Mouse (Mus musculus): Measurements from ENCODE around the gene Dyrk1a. TPM values are rescaled to one million over a fixed set of nuclear protein-coding genes. Genes with fewer than 3 reads are reported as not detected.

Gene Dyrk1a
- total RNA-seq (2012; rRNA removed): 32.4 and 36.1 TPM in 2 replicates
- total RNA-seq (2014; rRNA removed): 39.2 and 40.4 TPM in 2 replicates
- 42.9 and 53.7 TPM in 2 replicates for polyA plus RNA-seq (2012; ENCODE audit: insufficient read length, low read depth)

- H3K4me3 ChIP-seq (replicated peaks in 1 of 3; ENCODE audit: low read depth in 2 of 3, low read length in 2 of 3, poor library complexity in 1 of 3): peak within 1 kb of the TSS; percentile 84 to 88 (median 86)
- in situ Hi-C loops (cut with MboI; ENCODE audit: low pct_ligation_motif_present, low pct_unique_long_range_greater_than_20kb, low sequenced_read_pairs): no loop called here
- peak; percentile 100 for DNase-seq (ENCODE audit: extremely low read depth)
- no peaks in the 10 kb centered on the region for H3K9me3 ChIP-seq (replicated peaks; ENCODE audit: low read length)
- TF ChIP-seq E2F4 (IDR thresholded peaks at IDR 0.05; ENCODE audit: insufficient replicate concordance, low read depth, low read length) (peak; percentile 77; the same call in 1 of the 2 replicates), BHLHE40 (IDR thresholded peaks at IDR 0.05; ENCODE audit: low read depth, low read length) (peak; percentile 99), KAT2A (IDR thresholded peaks at IDR 0.05; ENCODE audit: insufficient replicate concordance, low read length) (0 out of 2 replicates have a peak, but pooled peaks have one; percentile 42), CHD1 (IDR thresholded peaks at IDR 0.05; ENCODE audit: low read depth, low read length) (no peak), MAX (IDR thresholded peaks at IDR 0.05; ENCODE audit: low read length) (peak; percentile 90; the same call in 1 of the 2 replicates), ZMIZ1 (IDR thresholded peaks at IDR 0.05; ENCODE audit: low read depth, low read length) (peak; percentile 72), RAD21 (IDR thresholded peaks at IDR 0.05; ENCODE audit: low read depth, low read length) (no peak; the same call in 1 of the 2 replicates), ETS1 (conservative IDR thresholded peaks at IDR 0.05; ENCODE audit: low read depth, low read length) (peak; percentile 88), MEF2A (IDR thresholded peaks at IDR 0.05; ENCODE audit: borderline replicate concordance, low read depth, low read length) (peak; percentile 93), USF2 (conservative IDR thresholded peaks at IDR 0.05; ENCODE audit: low read depth, low read length) (peak; percentile 93), NRF1 (IDR thresholded peaks at IDR 0.05; ENCODE audit: low read depth, low read length) (peak; percentile 63), CTCF (conservative IDR thresholded peaks at IDR 0.05 in 1 of 2, IDR thresholded peaks at IDR 0.05 in 1 of 2; ENCODE audit: low read depth in 2 of 2, low read length in 2 of 2) (peak in 1 of 2 experiments; percentile 5; a peak in 1 of 4 replicates), USF1 (IDR thresholded peaks at IDR 0.05; ENCODE audit: low read depth, low read length) (peak; percentile 99), TCF12 (IDR thresholded peaks at IDR 0.05; ENCODE audit: low read depth, low read length) (peak; percentile 61), POLR2AphosphoS2 (IDR thresholded peaks at IDR 0.05; ENCODE audit: low read depth, low read length) (no peak), MYC (IDR thresholded peaks at IDR 0.05; ENCODE audit: low read depth, low read length) (no peak), TBP (conservative IDR thresholded peaks at IDR 0.05; ENCODE audit: low read depth, low read length) (0 out of 2 replicates have a peak, but pooled peaks have one; percentile 42), IRF4 (IDR thresholded peaks at IDR 0.05; ENCODE audit: low read depth, low read length) (peak; percentile 73; the same call in 1 of the 2 replicates), UBTF (IDR thresholded peaks at IDR 0.05; ENCODE audit: low read depth, low read length) (peak; percentile 90), HCFC1 (IDR thresholded peaks at IDR 0.05; ENCODE audit: low read depth, low read length) (no peak; the same call in none of the 2 replicates), ZNF384 (IDR thresholded peaks at IDR 0.05; ENCODE audit: low read depth, low read length) (peak; percentile 94), MXI1 (IDR thresholded peaks at IDR 0.05; ENCODE audit: low read depth, low read length) (peak; percentile 99), SIN3A (IDR thresholded peaks at IDR 0.05; ENCODE audit: low read length) (peak; percentile 82; the same call in 1 of the 2 replicates), ELF1 (IDR thresholded peaks at IDR 0.05; ENCODE audit: low read depth, low read length) (peak; percentile 53; the same call in 1 of the 2 replicates), NELFE (IDR thresholded peaks at IDR 0.05; ENCODE audit: low read depth, low read length) (peak; percentile 55), MAZ (IDR thresholded peaks at IDR 0.05; ENCODE audit: low read depth, low read length) (peak; percentile 99), CHD2 (IDR thresholded peaks at IDR 0.05; ENCODE audit: low read length) (peak; percentile 90), EP300 (IDR thresholded peaks at IDR 0.05; ENCODE audit: low read length) (no peak)
- H3K36me3 ChIP-seq (replicated peaks in 1 of 2; ENCODE audit: control insufficient read depth in 1 of 2, insufficient read depth in 1 of 2, low read length in 1 of 2): peaks cover 0 to 7% of the 10 kb centered on the region in 2 experiments
- peak within 1 kb of the TSS; percentile 98 for H3K27ac ChIP-seq (ENCODE audit: insufficient read depth, low read depth)
- H3K4me1 ChIP-seq (ENCODE audit: control insufficient read depth in 1 of 2, insufficient read depth in 2 of 2): peaks cover 14 to 37% of the 10 kb centered on the region in 2 experiments
- peaks cover 45% of the 10 kb centered on the region for H3K79me2 ChIP-seq (replicated peaks; ENCODE audit: control insufficient read depth, extremely low read depth, insufficient read depth, poor library complexity, severe bottlenecking)
- no peaks in the 10 kb centered on the region for H3K27me3 ChIP-seq (replicated peaks)
- peak within 1 kb of the TSS; percentile 76; the same call in 1 of the 2 replicates for H3K4me2 ChIP-seq (ENCODE audit: insufficient read depth, low read depth, poor library complexity, severe bottlenecking)
- dilution Hi-C loops (cut with MboI; ENCODE audit: extremely low pct_ligation_motif_present, extremely low pct_unique_long_range_greater_than_20kb, low sequenced_read_pairs): no loop called here
- H3K9ac ChIP-seq (ENCODE audit: insufficient read depth, low read depth): peak within 1 kb of the TSS; percentile 100
Measured at GRCm38 (mm10) chr16:94569229-94570176, at the start of gene Dyrk1a. Dyrk1a (plus strand) TSS chr16:94570010.
